Mouse (Mus musculus): Measurements from ENCODE around the gene Arfgap2.

DNA sequence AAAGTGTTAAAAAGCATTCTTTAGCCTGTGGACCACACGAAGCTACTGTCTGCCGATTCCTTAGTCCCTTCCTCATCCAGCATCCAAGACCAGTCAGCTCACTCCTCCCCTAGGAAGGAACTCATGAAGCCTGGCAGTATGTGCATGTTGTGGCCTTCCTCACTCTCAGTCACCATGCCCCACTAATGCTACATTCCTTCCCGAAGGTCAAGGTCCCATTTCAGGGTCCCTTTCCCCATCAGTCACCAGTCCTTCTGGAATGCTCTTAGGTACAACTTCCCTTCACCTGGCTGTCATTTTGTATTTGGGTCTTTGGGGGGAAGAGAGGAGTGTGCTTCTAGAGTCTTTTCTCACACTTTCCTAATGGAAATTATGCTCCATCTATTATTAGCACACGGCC, 12.8 kb upstream of the Arfgap2 start:
- TF ChIP-seq POLR2A (IDR thresholded peaks at IDR 0.05; ENCODE audit: low read depth, low read length): no peak
- no peak for TF ChIP-seq CTCF (IDR thresholded peaks at IDR 0.05; ENCODE audit: extremely low read depth, insufficient read depth, insufficient read length, insufficient replicate concordance)

Measured in spleen, adult 2 months (tissue).